Mouse (Mus musculus) MEL (cell line): ENCODE data around the gene Ctnnbip1. TPM values are rescaled to one million over a fixed set of nuclear protein-coding genes. Genes with fewer than 3 reads are reported as not detected.

Source experiments
- DNase-seq: peaks from one replicate; pipeline ENCODE4 v3.0.0; 2011; ENCODE audit warnings: low read depth, low spot score
- H3K27ac ChIP-seq: 2 replicates; pipeline ENCODE4 v1.5.1; 2012; ENCODE audit warnings: low read depth, mild to moderate bottlenecking, control low read depth, low read length, moderate library complexity; ENCODE audit not compliant: control insufficient read depth
- H3K27me3 ChIP-seq, 2 experiments: fragments of 150-350 bp in 1 of 2; sonication (generic) in 1 of 2; 2 replicates each; pipeline ENCODE4 v1.6.1; 2012; ENCODE audit warnings: low read length in 2 of 2, mild to moderate bottlenecking in 2 of 2, improper control_type of control experiment in 1 of 2, moderate library complexity in 1 of 2; ENCODE audit not compliant: insufficient read depth in 2 of 2, control insufficient read depth in 1 of 2
- H3K36me3 ChIP-seq, 2 experiments: 2 replicates each; pipeline ENCODE4 v1.6.1; 2012 to 2014; ENCODE audit warnings: low read length in 2 of 2, improper control_type of control experiment in 1 of 2, inconsistent platforms in 1 of 2, mild to moderate bottlenecking in 1 of 2; ENCODE audit not compliant: insufficient read depth in 2 of 2, control insufficient read depth in 1 of 2
- H3K4me1 ChIP-seq, 2 experiments: fragments of 150-350 bp in 1 of 2; sonication (generic) in 1 of 2; 2 replicates each; pipeline ENCODE4 v1.6.1; 2012; ENCODE audit warnings: low read length in 2 of 2, improper control_type of control experiment in 1 of 2, mild to moderate bottlenecking in 1 of 2; ENCODE audit not compliant: insufficient read depth in 2 of 2, control insufficient read depth in 1 of 2
- H3K4me3 ChIP-seq, 2 experiments: fragments of 150-350 bp in 1 of 2; sonication (generic) in 1 of 2; 2 replicates each; pipeline ENCODE4 v1.5.1; 2012; ENCODE audit warnings: low read depth in 2 of 2, low read length in 2 of 2, mild to moderate bottlenecking in 2 of 2, moderate library complexity in 2 of 2, control low read depth in 1 of 2, improper control_type of control experiment in 1 of 2; ENCODE audit not compliant: control insufficient read depth in 1 of 2, insufficient read depth in 1 of 2
- H3K79me2 ChIP-seq: 2 replicates; pipeline ENCODE4 v1.6.1; 2012; ENCODE audit warnings: mild to moderate bottlenecking, low read length, moderate library complexity; ENCODE audit not compliant: control insufficient read depth, poor library complexity, insufficient read depth
- H3K9ac ChIP-seq: 2 replicates; pipeline ENCODE4 v1.6.1; 2012; ENCODE audit warnings: low read depth, mild to moderate bottlenecking, control low read depth, low read length, moderate library complexity; ENCODE audit not compliant: control insufficient read depth, poor library complexity, severe bottlenecking
- H3K9me3 ChIP-seq: fragments of 150-350 bp; sonication (generic); replicated peaks from 2 replicates; pipeline ENCODE4 v1.6.1; 2012; ENCODE audit warnings: mild to moderate bottlenecking, low read length, improper control_type of control experiment, moderate library complexity; ENCODE audit not compliant: insufficient read depth
- ELF1 ChIP-seq: IDR thresholded peaks from 2 replicates; pipeline ENCODE4 v1.6.1; 2014; ENCODE audit warnings: low read depth, mild to moderate bottlenecking, inconsistent platforms, low read length, improper control_type of control experiment, moderate library complexity
- KAT2A ChIP-seq: conservative IDR thresholded peaks from 2 replicates; pipeline ENCODE4 v1.6.1; 2012; ENCODE audit warnings: low read depth, low read length, improper control_type of control experiment, inconsistent platforms
- MAFK ChIP-seq: IDR thresholded peaks from 2 replicates; pipeline ENCODE4 v1.6.1; 2011; ENCODE audit warnings: low read depth, mild to moderate bottlenecking, low read length, improper control_type of control experiment, borderline replicate concordance
- MAZ ChIP-seq: IDR thresholded peaks from 2 replicates; pipeline ENCODE4 v1.6.1; 2012; ENCODE audit warnings: low read depth, mild to moderate bottlenecking, inconsistent platforms, low read length, improper control_type of control experiment
- MEF2A ChIP-seq: IDR thresholded peaks from 2 replicates; pipeline ENCODE4 v1.6.1; 2014; ENCODE audit warnings: low read depth, mild to moderate bottlenecking, inconsistent platforms, low read length, improper control_type of control experiment; ENCODE audit not compliant: poor library complexity, insufficient replicate concordance, severe bottlenecking; ENCODE audit errors: extremely low read depth
- MXI1 ChIP-seq: IDR thresholded peaks from 2 replicates; pipeline ENCODE4 v1.6.1; 2011; ENCODE audit warnings: mild to moderate bottlenecking, low read depth, low read length, improper control_type of control experiment
- MYB ChIP-seq: IDR thresholded peaks from 2 replicates; pipeline ENCODE4 v1.6.1; 2011; ENCODE audit warnings: mild to moderate bottlenecking, low read depth, low read length, improper control_type of control experiment
- NELFE ChIP-seq: IDR thresholded peaks from 2 replicates; pipeline ENCODE4 v1.6.1; 2011; ENCODE audit warnings: low read depth, low read length, improper control_type of control experiment
- NRF1 ChIP-seq: IDR thresholded peaks from 2 replicates; pipeline ENCODE4 v1.6.1; 2014; ENCODE audit warnings: low read depth, mild to moderate bottlenecking, inconsistent platforms, low read length, improper control_type of control experiment, moderate library complexity; ENCODE audit not compliant: poor library complexity, insufficient read depth, severe bottlenecking
- POLR2AphosphoS2 ChIP-seq: IDR thresholded peaks from 2 replicates; pipeline ENCODE4 v1.6.1; 2011; ENCODE audit warnings: low read length, improper control_type of control experiment
- POLR2AphosphoS5 ChIP-seq: IDR thresholded peaks from 2 replicates; pipeline ENCODE4 v1.6.1; 2012; ENCODE audit warnings: low read depth, borderline replicate concordance, mild to moderate bottlenecking, inconsistent platforms, low read length, moderate library complexity, mixed read lengths
- SIN3A ChIP-seq: IDR thresholded peaks from 2 replicates; pipeline ENCODE4 v1.6.1; 2012; ENCODE audit warnings: low read length, improper control_type of control experiment, inconsistent platforms
- TAL1 ChIP-seq: IDR thresholded peaks from 2 replicates; pipeline ENCODE4 v1.6.1; 2012; ENCODE audit warnings: mild to moderate bottlenecking, inconsistent platforms, low read length, moderate library complexity, mixed read lengths
- UBTF ChIP-seq: IDR thresholded peaks from 2 replicates; pipeline ENCODE4 v1.6.1; 2012; ENCODE audit warnings: low read depth, mild to moderate bottlenecking, inconsistent platforms, low read length, improper control_type of control experiment, moderate library complexity, borderline replicate concordance; ENCODE audit not compliant: insufficient read depth
- USF1 ChIP-seq: IDR thresholded peaks from 2 replicates; pipeline ENCODE4 v1.6.1; 2014; ENCODE audit warnings: low read depth, mild to moderate bottlenecking, inconsistent platforms, low read length, improper control_type of control experiment, moderate library complexity
- USF2 ChIP-seq, 2 experiments: IDR thresholded peaks; 2 replicates each; pipeline ENCODE4 v1.6.1; 2011 to 2012; ENCODE audit warnings: improper control_type of control experiment in 2 of 2, low read length in 2 of 2, borderline replicate concordance in 1 of 2, inconsistent platforms in 1 of 2, low read depth in 1 of 2, mild to moderate bottlenecking in 1 of 2; ENCODE audit not compliant: insufficient read depth in 1 of 2
- ZC3H11A ChIP-seq: IDR thresholded peaks from 2 replicates; pipeline ENCODE4 v1.6.1; 2012; ENCODE audit warnings: low read depth, mild to moderate bottlenecking, inconsistent platforms, low read length, improper control_type of control experiment
- ZKSCAN1 ChIP-seq: IDR thresholded peaks from 2 replicates; pipeline ENCODE4 v1.6.1; 2012; ENCODE audit warnings: low read depth, mild to moderate bottlenecking, inconsistent platforms, low read length, improper control_type of control experiment, moderate library complexity
- ZNF384 ChIP-seq: IDR thresholded peaks from 2 replicates; pipeline ENCODE4 v1.6.1; 2012; ENCODE audit warnings: low read depth, mild to moderate bottlenecking, inconsistent platforms, low read length, improper control_type of control experiment
- polyA plus RNA-seq, 2 experiments: library from polyadenylated mRNA; stranded (reverse) in 1 of 2; unstranded in 1 of 2; fragments of >175 nt in 1 of 2; fragments of >200 nt in 1 of 2; gene quantifications; 2 replicates each; pipeline versions ENCODE4 v1.2.1 to v1.2.4; 2012; ENCODE audit warnings: low replicate concordance in 2 of 2, low read depth in 1 of 2; ENCODE audit not compliant: insufficient read length in 2 of 2, insufficient read depth in 1 of 2, missing spikeins in 1 of 2
- total RNA-seq: library from RNA; depleted of rRNA; stranded (reverse); fragments of 300-350 nt; gene quantifications from 2 replicates; pipeline ENCODE4 v1.2.3, GENCODE M21; 2012

Gene Ctnnbip1
- total and polyA plus RNA-seq, 3 experiments = 12.7 to 20.2 TPM; not detected in 1

DNA sequence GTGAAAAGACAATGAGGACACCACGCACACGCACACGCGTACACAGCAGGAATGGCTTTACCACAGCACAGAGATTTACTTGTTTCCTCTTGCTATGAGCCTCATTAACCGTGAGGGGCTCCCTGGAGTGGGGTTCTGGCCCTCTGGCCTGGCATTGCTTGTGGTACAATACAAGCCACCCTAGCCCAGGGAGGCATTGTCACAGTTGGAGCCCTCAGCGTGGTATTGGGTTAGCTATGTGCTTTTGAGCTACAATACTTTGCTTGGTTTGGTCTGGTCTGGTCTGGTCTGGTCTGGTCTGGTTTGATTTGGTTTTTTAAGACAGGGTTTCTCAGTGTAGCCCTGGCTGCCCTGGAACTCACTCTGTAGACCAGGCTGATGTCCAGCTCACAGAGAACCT is 81.5 kb downstream of the Ctnnbip1 start:
- Histone ChIP-seq H3K9me3 (no peaks in the 10 kb centered on the region), H3K27me3 (peaks cover 9 to 11% of the 10 kb centered on the region in 2 experiments), H3K4me1 (no peaks in the 10 kb centered on the region), H3K36me3 (no peaks in the 10 kb centered on the region), H3K79me2 (no peaks in the 10 kb centered on the region), H3K4me3 (no peak overlapping the region), H3K9ac (no peak overlapping the region), H3K27ac (no peak overlapping the region)
- DNase-seq = no peak
- TF ChIP-seq SIN3A = no peak
- no peak for TF ChIP-seq TAL1
- no peak for TF ChIP-seq MEF2A
- TF ChIP-seq NRF1 = no peak
- no peak for TF ChIP-seq MAFK
- no peak for TF ChIP-seq KAT2A
- TF ChIP-seq USF2 (IDR thresholded peaks at IDR 0.05; ENCODE audit: borderline replicate concordance in 1 of 2, insufficient read depth in 1 of 2, low read depth in 1 of 2, low read length in 2 of 2) = no peak
- no peak for TF ChIP-seq ZNF384
- TF ChIP-seq ELF1 = no peak
- no peak for TF ChIP-seq POLR2AphosphoS5
- no peak for TF ChIP-seq MXI1
- TF ChIP-seq ZKSCAN1 = no peak
- no peak for TF ChIP-seq ZC3H11A
- TF ChIP-seq UBTF = no peak
- no peak for TF ChIP-seq MYB
- TF ChIP-seq USF1 = no peak
- TF ChIP-seq POLR2AphosphoS2 = no peak

DNA sequence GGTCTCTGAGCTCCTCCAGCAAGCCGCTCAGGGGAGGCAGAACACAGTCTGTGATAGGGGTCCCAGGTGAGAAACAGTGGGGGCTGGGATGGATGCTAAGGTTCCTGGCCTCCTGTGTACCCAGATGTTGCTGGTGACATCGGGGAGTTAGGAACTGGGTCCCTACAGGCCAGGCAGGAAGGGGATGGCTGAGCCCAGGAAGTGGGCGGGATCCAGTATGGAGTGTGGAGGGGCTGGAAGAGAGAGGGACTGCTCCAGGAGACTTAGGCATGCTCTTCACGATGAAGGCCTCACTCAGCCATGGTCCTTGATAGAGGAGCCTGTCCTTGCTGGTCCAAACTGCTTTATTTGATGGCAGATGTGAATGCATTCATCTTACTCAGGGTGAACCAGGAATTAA is 82.1 kb downstream of the Ctnnbip1 start:
- Histone ChIP-seq H3K4me3 (no peak overlapping the region), H3K27me3 (peaks cover 9% of the 10 kb centered on the region in 2 experiments), H3K27ac (no peak overlapping the region), H3K79me2 (no peaks in the 10 kb centered on the region), H3K36me3 (no peaks in the 10 kb centered on the region), H3K9ac (no peak overlapping the region), H3K4me1 (no peaks in the 10 kb centered on the region), H3K9me3 (no peaks in the 10 kb centered on the region)
- TF ChIP-seq MAZ (no peak), NELFE (no peak), POLR2AphosphoS2 (no peak)
- no peak for DNase-seq
